Comparison of ENCODE assay signal across 8 mouse cellular contexts in genomic region chr9:57260940-57261339, GRCm38 (mm10). TPM values are rescaled to one million over a fixed set of nuclear protein-coding genes. Genes with fewer than 3 reads are reported as not detected.
DNase-seq lines count a peak whose midpoint lies in the region; ATAC-seq lines count a peak whose summit lies in the region.

No protein-coding gene starts in this region.

- H3K4me3 ChIP-seq in limb, embryonic 10.5 days, result peak overlapping the region; percentile 94
- peak overlapping the region; percentile 65 for H3K4me3 ChIP-seq in neural tube, embryonic 13.5 days

- H3K36me3 ChIP-seq in limb, embryonic 10.5 days, result peaks cover 32% of the 10 kb centered on the region
- H3K36me3 ChIP-seq in neural tube, embryonic 13.5 days, result peaks cover 10% of the 10 kb centered on the region; the same call in 1 of the 2 replicates

- H3K4me1 ChIP-seq in limb, embryonic 10.5 days, result peaks cover 49% of the 10 kb centered on the region
- H3K4me1 ChIP-seq in neural tube, embryonic 13.5 days (replicated peaks), result peaks cover 20% of the 10 kb centered on the region

- H3K27me3 ChIP-seq in limb, embryonic 10.5 days (ENCODE audit: low read depth, poor library complexity, severe bottlenecking), result peaks cover 30% of the 10 kb centered on the region
- H3K27me3 ChIP-seq in neural tube, embryonic 13.5 days, result peaks cover 30% of the 10 kb centered on the region

- 11% methylated on average over 12 of the region's 12 CpGs for WGBS in limb, embryonic 10.5 days
- 28% methylated on average over 12 of the region's 12 CpGs for WGBS in neural tube, embryonic 13.5 days

- H3K9ac ChIP-seq in neural tube, embryonic 13.5 days, result peak overlapping the region; percentile 79; the same call in 1 of the 2 replicates

- peak; percentile 37 to 72 for DNase-seq in adrenal gland, adult (ENCODE audit: inconsistent age in 2 of 2, low spot score in 1 of 2)
- DNase-seq in adrenal gland, adult 18-20 months (ENCODE audit: low spot score in 2 of 2), result no peak
- DNase-seq in thymus, postnatal 0 days (ENCODE audit: low spot score), result peak; percentile 46
- DNase-seq in thymus, postnatal 10 days (ENCODE audit: low spot score in 2 of 2), result no peak
- DNase-seq in limb, embryonic 10.5 days (ENCODE audit: low spot score), result no peak
- no peak for DNase-seq in retina, embryonic 14.5 days (ENCODE audit: low spot score)
- DNase-seq in right cerebral cortex, postnatal 10 days (ENCODE audit: low spot score in 2 of 2), result no peak

- H3K9me3 ChIP-seq in limb, embryonic 10.5 days (replicated peaks), result no peaks in the 10 kb centered on the region
- H3K9me3 ChIP-seq in neural tube, embryonic 13.5 days, result no peaks in the 10 kb centered on the region

- peak overlapping the region; percentile 94 for H3K4me2 ChIP-seq in neural tube, embryonic 13.5 days

- no peak for ATAC-seq in neural tube, embryonic 13.5 days (ENCODE audit: low read depth)

- H3K27ac ChIP-seq in limb, embryonic 10.5 days, result peak overlapping the region; percentile 93; the same call in 1 of the 2 replicates
- no peak overlapping the region for H3K27ac ChIP-seq in neural tube, embryonic 13.5 days (replicated peaks)

RNA-seq across cellular contexts. Expression of gene 1700017B05Rik, which starts 1.5 kb away (rescaled TPM):
- 10 to 100 TPM; 45.7 to 53.6 TPM for total RNA-seq in adrenal gland, adult 18-20 months (2021)
- 29.3 and 30.0 TPM in 2 replicates for polyA plus RNA-seq in thymus, postnatal 0 days (2015; fragmentation: Nextera tagmentation; extraction: Ambion mirVana)
- polyA plus RNA-seq in limb, embryonic 10.5 days (2016; fragmentation: Nextera tagmentation; extraction: Ambion mirVana), result 17.7 and 19.2 TPM in 2 replicates
- 4.4 and 6.0 TPM in 2 replicates for polyA plus RNA-seq in neural tube, embryonic 13.5 days (2015; fragmentation: Nextera tagmentation; extraction: Ambion mirVana)

RNA-seq across cellular contexts. Expression of gene Trcg1, which starts 24.6 kb away (rescaled TPM):
- total RNA-seq in adrenal gland, adult 18-20 months (2021), result not detected
- polyA plus RNA-seq in thymus, postnatal 0 days (2015; fragmentation: Nextera tagmentation; extraction: Ambion mirVana), result 0.04 TPM in 1 of 2 replicates, not detected in the other
- polyA plus RNA-seq in limb, embryonic 10.5 days (2016; fragmentation: Nextera tagmentation; extraction: Ambion mirVana), result not detected in 2 replicates
- polyA plus RNA-seq in neural tube, embryonic 13.5 days (2015; fragmentation: Nextera tagmentation; extraction: Ambion mirVana), result not detected in 2 replicates

Comparison
In these comparisons a context has a peak if more than half of its experiments do, and no peak if none do; other contexts are left out.
1. DNase-seq: peak in adrenal gland, adult (2 of 2) and thymus, postnatal 0 days (single experiment); none in adrenal gland, adult 18-20 months (0 of 2), thymus, postnatal 10 days (0 of 2), limb, embryonic 10.5 days (single experiment), retina, embryonic 14.5 days (single experiment) and right cerebral cortex, postnatal 10 days (0 of 2).